Mouse (Mus musculus): ENCODE data around the gene Zfp978.
"Not testable (repeated sequence)": the region's sequence is repeated elsewhere in the genome, so short reads cannot be mapped to it uniquely, and the experiment has no call there.

- not testable (repeated sequence) for TF ChIP-seq POLR2A (IDR thresholded peaks at IDR 0.05; ENCODE audit: borderline replicate concordance, control insufficient read depth, low read depth, low read length); CTCF (IDR thresholded peaks at IDR 0.05; ENCODE audit: control insufficient read depth, insufficient read depth, low read length)
These were observed 3.9 kb upstream of the Zfp978 start for GRCm38 (mm10) chr4:147357195-147357594.

Measured in bone marrow, adult 2 months (tissue).